Mouse (Mus musculus) spleen, postnatal 36 days (tissue): Measurements from ENCODE around the gene Prf1.

Experiments
- DNase-seq, 2 experiments: peaks; one replicate each; pipeline ENCODE4 v3.0.0; 2022; ENCODE audit warnings: low spot score in 2 of 2, mixed read lengths in 1 of 2

Prf1 gene

GRCm38 (mm10) chr10:61297477-61297876 lies at the start of gene Prf1:
Gene Prf1, plus strand, starts transcription at chr10:61297833.
- DNase-seq = peak; percentile 65 to 67

- DNase-seq = no peak
These were observed 49.0 kb upstream of the Prf1 start for GRCm38 (mm10) chr10:61248596-61249114.

GRCm38 (mm10) chr10:61249951-61250350 lies 47.7 kb upstream of the Prf1 start:
- no peak for DNase-seq

- no peak for DNase-seq
These were observed 42.9 kb upstream of the Prf1 start for GRCm38 (mm10) chr10:61254761-61255160.

- no peak for DNase-seq
These were observed 42.4 kb upstream of the Prf1 start for GRCm38 (mm10) chr10:61255190-61255589.

GRCm38 (mm10) chr10:61256665-61257064 lies 41.0 kb upstream of the Prf1 start:
- DNase-seq = no peak

- DNase-seq = no peak
These were observed 39.5 kb upstream of the Prf1 start for GRCm38 (mm10) chr10:61258131-61258530.

GRCm38 (mm10) chr10:61261229-61262156 lies 36.1 kb upstream of the Prf1 start:
- no peak for DNase-seq

GRCm38 (mm10) chr10:61263606-61264005 lies 34.0 kb upstream of the Prf1 start:
- DNase-seq = no peak

- no peak for DNase-seq
These were observed 30.3 kb upstream of the Prf1 start for GRCm38 (mm10) chr10:61267378-61267777.

- DNase-seq = no peak
These were observed 25.5 kb upstream of the Prf1 start for GRCm38 (mm10) chr10:61272089-61272626.

- DNase-seq = no peak
These were observed 25.0 kb upstream of the Prf1 start for GRCm38 (mm10) chr10:61272631-61273030.

- DNase-seq = no peak
These were observed 24.4 kb upstream of the Prf1 start, which contains the start of gene Adamts14 for GRCm38 (mm10) chr10:61273081-61273843. Gene Adamts14, minus strand, starts transcription at chr10:61273438.

GRCm38 (mm10) chr10:61273844-61274215 lies 23.8 kb upstream of the Prf1 start:
- DNase-seq = no peak

- DNase-seq = no peak
These were observed 23.1 kb upstream of the Prf1 start for GRCm38 (mm10) chr10:61274532-61274931.

GRCm38 (mm10) chr10:61275669-61276110 lies 21.9 kb upstream of the Prf1 start:
- no peak for DNase-seq

GRCm38 (mm10) chr10:61277051-61277450 lies 20.6 kb upstream of the Prf1 start:
- DNase-seq = no peak

- DNase-seq = peak in 1 of 2 experiments; percentile 16
These were observed 19.5 kb upstream of the Prf1 start for GRCm38 (mm10) chr10:61277918-61278674.

GRCm38 (mm10) chr10:61281115-61281514 lies 16.5 kb upstream of the Prf1 start:
- DNase-seq = no peak

- DNase-seq = no peak
These were observed 13.3 kb upstream of the Prf1 start for GRCm38 (mm10) chr10:61284309-61284708.

GRCm38 (mm10) chr10:61285271-61285670 lies 12.4 kb upstream of the Prf1 start:
- DNase-seq = no peak
